Comparison of ENCODE assay signal across 8 mouse cellular contexts in the genomic region with DNA sequence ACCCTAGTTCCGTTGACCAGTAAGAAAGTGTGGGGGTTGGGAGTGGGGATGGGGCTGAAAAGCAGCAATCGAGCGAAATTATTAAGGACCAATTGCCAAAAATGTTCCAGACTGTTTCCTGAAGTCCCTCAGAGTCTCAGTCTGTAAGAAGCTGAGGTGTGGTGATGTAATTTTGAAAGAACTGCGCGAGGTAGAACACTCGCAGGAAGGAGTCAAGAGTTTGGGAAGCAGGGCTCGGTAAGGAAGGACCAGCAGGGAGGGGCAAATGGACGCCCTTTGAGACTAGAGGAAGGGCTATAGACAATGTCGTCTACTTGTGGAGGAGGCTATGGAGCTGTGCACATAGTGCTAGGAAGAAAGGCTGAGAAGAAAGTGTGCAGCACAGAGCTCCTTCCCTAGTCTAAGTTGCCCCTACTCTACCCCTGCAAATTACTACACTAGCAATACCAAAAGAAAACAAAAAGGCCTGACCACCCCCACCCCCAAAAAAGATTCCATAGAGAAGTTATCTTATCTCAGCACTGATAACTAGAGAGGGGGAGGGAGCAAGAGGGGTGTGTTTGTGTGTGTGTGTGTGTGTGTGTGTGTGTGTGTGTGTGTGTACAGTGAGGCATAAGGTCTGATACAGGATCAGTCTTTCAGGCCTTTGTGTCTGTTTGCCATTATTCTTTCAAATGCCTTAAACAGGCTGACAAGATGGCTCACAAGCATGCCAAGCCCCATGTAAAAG. TPM values are rescaled to one million over a fixed set of nuclear protein-coding genes. Genes with fewer than 3 reads are reported as not detected.
A peak's percentile ranks its signal among the peaks of the same experiment; 100 is the strongest.
DNase-seq lines count a peak whose midpoint lies in the region; ATAC-seq lines count a peak whose summit lies in the region.

No protein-coding gene starts in this region.

- 0 out of 2 replicates have a peak overlapping the region, but pooled peaks have one; percentile 13 for H3K9ac ChIP-seq in hindbrain, embryonic 12.5 days

- DNase-seq in ES-CJ7 (ENCODE audit: low read depth, low spot score) = peak; percentile 46
- DNase-seq in midbrain, embryonic 10.5 days (ENCODE audit: low spot score) = no peak
- no peak for DNase-seq in embryo, embryonic 11 days
- no peak for DNase-seq in urinary bladder, postnatal 10 days (ENCODE audit: low spot score)

- no peak overlapping the region for H3K27ac ChIP-seq in hindbrain, embryonic 12.5 days
- peak overlapping the region; percentile 96 for H3K27ac ChIP-seq in midbrain, embryonic 10.5 days (replicated peaks)

- H3K4me2 ChIP-seq in hindbrain, embryonic 12.5 days (replicated peaks) = peak overlapping the region; percentile 58

- peak overlapping the region; percentile 67 for H3K4me3 ChIP-seq in erythroblast, embryonic 14.5 days (replicated peaks)
- H3K4me3 ChIP-seq in hindbrain, embryonic 12.5 days = peak overlapping the region; percentile 47; the same call in 1 of the 2 replicates
- H3K4me3 ChIP-seq in midbrain, embryonic 10.5 days = peak overlapping the region; percentile 72

- H3K9me3 ChIP-seq in erythroblast, embryonic 14.5 days (ENCODE audit: control insufficient read depth, low read length) = no peaks in the 10 kb centered on the region
- no peaks in the 10 kb centered on the region for H3K9me3 ChIP-seq in hindbrain, embryonic 12.5 days (replicated peaks)
- no peaks in the 10 kb centered on the region for H3K9me3 ChIP-seq in midbrain, embryonic 10.5 days (replicated peaks)

- 36% methylated on average over 9 of the region's 9 CpGs for WGBS in hindbrain, embryonic 12.5 days
- 28% methylated on average over 9 of the region's 9 CpGs for WGBS in midbrain, embryonic 10.5 days

- ATAC-seq in erythroblast, adult 5-6 weeks (replicated peaks; ENCODE audit: low FRiP score, poor library complexity, severe bottlenecking) = no peak
- 0 out of 2 replicates have a peak, but pooled peaks have one; percentile 5 for ATAC-seq in hindbrain, embryonic 12.5 days (ENCODE audit: low FRiP score)
- ATAC-seq in megakaryocyte progenitor cell, adult 5-6 weeks (replicated peaks; ENCODE audit: poor library complexity) = no peak

- H3K36me3 ChIP-seq in erythroblast, embryonic 14.5 days (ENCODE audit: control insufficient read depth) = no peaks in the 10 kb centered on the region
- H3K36me3 ChIP-seq in hindbrain, embryonic 12.5 days = no peaks in the 10 kb centered on the region
- H3K36me3 ChIP-seq in midbrain, embryonic 10.5 days = no peaks in the 10 kb centered on the region

- no peaks in the 10 kb centered on the region for H3K27me3 ChIP-seq in erythroblast, embryonic 14.5 days (ENCODE audit: control insufficient read depth)
- H3K27me3 ChIP-seq in hindbrain, embryonic 12.5 days = no peaks in the 10 kb centered on the region
- 0 out of 2 replicates have a peak, but pooled peaks cover 3% of the 10 kb centered on the region for H3K27me3 ChIP-seq in midbrain, embryonic 10.5 days (ENCODE audit: low read depth, poor library complexity, severe bottlenecking)

- H3K4me1 ChIP-seq in erythroblast, embryonic 14.5 days (ENCODE audit: control insufficient read depth) = peaks cover 30% of the 10 kb centered on the region
- H3K4me1 ChIP-seq in hindbrain, embryonic 12.5 days = peaks cover 5% of the 10 kb centered on the region
- peaks cover 18% of the 10 kb centered on the region for H3K4me1 ChIP-seq in midbrain, embryonic 10.5 days

RNA-seq across cellular contexts. Expression of gene Ahcy, which starts 22.5 kb away (rescaled TPM):
- 0.48 and 0.59 TPM in 2 replicates for polyA plus RNA-seq in erythroblast, embryonic 14.5 days (2012)
- 19.2 and 24.2 TPM in 2 replicates for total RNA-seq in erythroblast, adult 5-6 weeks (2015; ENCODE audit: low replicate concordance)
- 10.6 and 10.9 TPM in 2 replicates for total RNA-seq in erythroblast, adult 5-6 weeks (2017; ENCODE audit: low replicate concordance)
- 48.8 and 49.7 TPM in 2 replicates for polyA plus RNA-seq in hindbrain, embryonic 12.5 days (2016; fragmentation: Nextera tagmentation; extraction: Ambion mirVana)
- 89.6 and 106 TPM in 2 replicates for polyA plus RNA-seq in midbrain, embryonic 10.5 days (2016; fragmentation: Nextera tagmentation; extraction: Ambion mirVana)
- total RNA-seq in megakaryocyte progenitor cell, adult 5-6 weeks (2015) = 143 and 155 TPM in 2 replicates
- 103 and 109 TPM in 2 replicates for total RNA-seq in megakaryocyte progenitor cell, adult 5-6 weeks (2017)

RNA-seq across cellular contexts. Expression of gene Gm14226, which starts 33.7 kb away (rescaled TPM):
- polyA plus RNA-seq in erythroblast, embryonic 14.5 days (2012) = not detected in 2 replicates
- not detected in 2 replicates for total RNA-seq in erythroblast, adult 5-6 weeks (2015; ENCODE audit: low replicate concordance)
- total RNA-seq in erythroblast, adult 5-6 weeks (2017; ENCODE audit: low replicate concordance) = 0.14 TPM in 1 of 2 replicates, not detected in the other
- polyA plus RNA-seq in hindbrain, embryonic 12.5 days (2016; fragmentation: Nextera tagmentation; extraction: Ambion mirVana) = 0.62 and 0.95 TPM in 2 replicates
- polyA plus RNA-seq in midbrain, embryonic 10.5 days (2016; fragmentation: Nextera tagmentation; extraction: Ambion mirVana) = 0.04 and 0.09 TPM in 2 replicates
- not detected in 2 replicates for total RNA-seq in megakaryocyte progenitor cell, adult 5-6 weeks (2015)
- not detected in 2 replicates for total RNA-seq in megakaryocyte progenitor cell, adult 5-6 weeks (2017)

Comparison
In these comparisons a context has a peak if more than half of its experiments do, and no peak if none do; other contexts are left out.
1. RNA of gene Ahcy, which starts 22.5 kb away (polyA plus RNA-seq): 89.6 to 106 TPM in midbrain, embryonic 10.5 days and 48.8 to 49.7 TPM in hindbrain, embryonic 12.5 days; 0.48 to 0.59 TPM in erythroblast, embryonic 14.5 days; every median in the first group is over 10 times any median in the second.
2. Peak in every context shown above with its lines, with median percentiles within 50 percentile points of each other: H3K4me3 ChIP-seq.